In the genomic region with DNA sequence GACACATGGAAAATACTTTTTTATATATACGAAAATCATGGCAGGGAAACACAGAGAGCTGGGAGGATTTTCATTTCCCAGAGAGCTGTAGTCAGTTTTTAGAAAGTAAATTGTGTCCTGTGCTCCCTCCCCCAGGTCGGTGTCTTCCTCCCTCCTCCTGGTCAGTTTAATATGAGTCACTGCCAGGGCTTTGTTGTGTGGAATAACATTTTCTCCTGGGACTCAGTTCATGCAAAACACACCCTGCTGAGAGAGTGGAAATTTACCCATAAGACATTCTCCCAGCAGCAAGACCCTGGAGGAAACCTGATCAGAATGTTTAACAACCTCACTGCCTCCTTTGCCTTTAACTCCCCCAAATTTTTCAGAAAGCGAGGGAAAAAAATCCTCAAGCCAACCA, we compare ENCODE assay signal across 12 mouse cellular contexts.
A peak's percentile ranks its signal among the peaks of the same experiment; 100 is the strongest.
DNase-seq lines count a peak whose midpoint lies in the region; ATAC-seq and TF ChIP-seq lines count a peak whose summit lies in the region.
"Had no signal": no experiment of that assay in that cellular context is flagged by ENCODE, and none has a peak within 500 bp of the region (broad histone marks: within the 10 kb centered on the region; RNA-seq: fewer than 3 reads in every experiment).

No protein-coding gene starts in this region.

- no peak for DNase-seq in gastrocnemius, adult 2 months
- DNase-seq in gastrocnemius, postnatal 4 days (ENCODE audit: low spot score in 2 of 2), result no peak
- peak; percentile 55 for DNase-seq in Muller cell, postnatal 12 days (ENCODE audit: inconsistent ontology term)
- DNase-seq in hindbrain, embryonic 11.5 days (ENCODE audit: low spot score), result peak; percentile 14
- DNase-seq in kidney, postnatal 36 days, result peak; percentile 15 to 28
- no peak for DNase-seq in spleen, postnatal 14 days (ENCODE audit: low spot score in 2 of 2)
- DNase-seq in urinary bladder, adult 2 months (ENCODE audit: low spot score), result no peak
- DNase-seq in liver, result no peak
- DNase-seq: cerebellum, adult 9-10 months; right cerebral cortex, postnatal 14 days had no signal

- H3K4me2 ChIP-seq in hindbrain, embryonic 11.5 days (replicated peaks; ENCODE audit: low read depth, low read length), result no peak overlapping the region
- H3K4me2 ChIP-seq: intestine, embryonic 15.5 days; liver, embryonic 12.5 days had no signal

- H3K4me3 ChIP-seq in gastrocnemius, adult 2 months, result no peak overlapping the region
- H3K4me3 ChIP-seq in hindbrain, embryonic 11.5 days (ENCODE audit: low read depth, low read length), result no peak overlapping the region
- H3K4me3 ChIP-seq: intestine, embryonic 15.5 days; liver, embryonic 12.5 days had no signal

- no peaks in the 10 kb centered on the region for H3K36me3 ChIP-seq in hindbrain, embryonic 11.5 days (ENCODE audit: control insufficient read depth, insufficient read depth, low read length)
- H3K36me3 ChIP-seq: intestine, embryonic 15.5 days; liver, embryonic 12.5 days had no signal

- peak; percentile 67 for ATAC-seq in hindbrain, embryonic 11.5 days (ENCODE audit: low FRiP score)
- ATAC-seq: intestine, embryonic 15.5 days; liver, embryonic 12.5 days had no signal

- peak overlapping the region; percentile 51 for H3K27ac ChIP-seq in gastrocnemius, adult 2 months
- peak overlapping the region; percentile 30; the same call in 1 of the 2 replicates for H3K27ac ChIP-seq in hindbrain, embryonic 11.5 days (ENCODE audit: low read depth, low read length)
- H3K27ac ChIP-seq: intestine, embryonic 15.5 days; liver, embryonic 12.5 days had no signal

- no peaks in the 10 kb centered on the region for H3K4me1 ChIP-seq in hindbrain, embryonic 11.5 days (replicated peaks; ENCODE audit: control insufficient read depth, insufficient read depth, low read length)
- H3K4me1 ChIP-seq: intestine, embryonic 15.5 days; liver, embryonic 12.5 days had no signal

- no peak overlapping the region for H3K9ac ChIP-seq in hindbrain, embryonic 11.5 days (ENCODE audit: low read depth, low read length)
- H3K9ac ChIP-seq: intestine, embryonic 15.5 days; liver, embryonic 12.5 days had no signal

- no peaks in the 10 kb centered on the region for H3K9me3 ChIP-seq in hindbrain, embryonic 11.5 days (ENCODE audit: control insufficient read depth, low read length)
- H3K9me3 ChIP-seq: intestine, embryonic 15.5 days; liver, embryonic 12.5 days had no signal

- no peaks in the 10 kb centered on the region for H3K27me3 ChIP-seq in hindbrain, embryonic 11.5 days (ENCODE audit: control insufficient read depth, insufficient read depth, low read length)
- H3K27me3 ChIP-seq: intestine, embryonic 15.5 days; liver, embryonic 12.5 days had no signal

- no peak for TF ChIP-seq CTCF in gastrocnemius, adult 2 months (IDR thresholded peaks at IDR 0.05)

- 40% methylated on average over 3 of the region's 3 CpGs for WGBS in hindbrain, embryonic 11.5 days

- intact Hi-C loops in gastrocnemius, adult 2 months (cut with DNase I), result no loop called here

Comparison
In these comparisons a context has a peak if more than half of its experiments do, and no peak if none do; other contexts are left out.
1. DNase-seq: peak in Muller cell, postnatal 12 days (single experiment), hindbrain, embryonic 11.5 days (single experiment) and kidney, postnatal 36 days (2 of 2); none in gastrocnemius, adult 2 months (single experiment), gastrocnemius, postnatal 4 days (0 of 2), spleen, postnatal 14 days (0 of 2), urinary bladder, adult 2 months (single experiment) and liver (single experiment).